Mouse (Mus musculus): ENCODE results near the gene Tgif2. TPM values are rescaled to one million over a fixed set of nuclear protein-coding genes. Genes with fewer than 3 reads are reported as not detected.
"Not testable (repeated sequence)": the region's sequence is repeated elsewhere in the genome, so short reads cannot be mapped to it uniquely, and the experiment has no call there.

Gene Tgif2
- polyA plus RNA-seq, 1 experiment from 2014 or later = 11.9 TPM

GRCm38 (mm10) chr2:156901344-156901743 lies 61.5 kb downstream of the Tgif2 start:
- Histone ChIP-seq H3K27me3 (ENCODE audit: control insufficient read depth, insufficient read depth, low read length) (no peaks in the 10 kb centered on the region), H3K4me2 (replicated peaks; ENCODE audit: low read depth) (no peak overlapping the region), H3K9ac (ENCODE audit: low read length) (no peak overlapping the region), H3K4me3 (ENCODE audit: low read depth, low read length) (no peak overlapping the region), H3K27ac (replicated peaks) (no peak overlapping the region), H3K4me1 (replicated peaks; ENCODE audit: control insufficient read depth, insufficient read depth) (no peaks in the 10 kb centered on the region), H3K36me3 (ENCODE audit: control insufficient read depth, insufficient read depth, low read length) (no peaks in the 10 kb centered on the region), H3K9me3 (ENCODE audit: control insufficient read depth, low read length) (no peaks in the 10 kb centered on the region)
- DNase-seq (ENCODE audit: low spot score) (no peak), ATAC-seq (ENCODE audit: low FRiP score, low TSS enrichment) (no peak)
- 88% methylated on average over 2 of the region's 2 CpGs for WGBS
- TF ChIP-seq CTCF (IDR thresholded peaks at IDR 0.05; ENCODE audit: low read depth) = no peak
- TF ChIP-seq EP300 (optimal IDR thresholded peaks at IDR 0.05) = no peak

- Histone ChIP-seq H3K9me3 (ENCODE audit: control insufficient read depth, low read length) (no peaks in the 10 kb centered on the region), H3K9ac (ENCODE audit: low read length) (no peak overlapping the region), H3K27me3 (ENCODE audit: control insufficient read depth, insufficient read depth, low read length) (no peaks in the 10 kb centered on the region), H3K36me3 (ENCODE audit: control insufficient read depth, insufficient read depth, low read length) (no peaks in the 10 kb centered on the region), H3K4me3 (ENCODE audit: low read depth, low read length) (no peak overlapping the region), H3K27ac (replicated peaks) (no peak overlapping the region), H3K4me1 (replicated peaks; ENCODE audit: control insufficient read depth, insufficient read depth) (no peaks in the 10 kb centered on the region), H3K4me2 (replicated peaks; ENCODE audit: low read depth) (no peak overlapping the region)
- ATAC-seq (ENCODE audit: low FRiP score, low TSS enrichment) (no peak), DNase-seq (ENCODE audit: low spot score) (no peak)
- WGBS = 67% methylated on average over 6 of the region's 6 CpGs
- TF ChIP-seq EP300 (optimal IDR thresholded peaks at IDR 0.05) (no peak), CTCF (IDR thresholded peaks at IDR 0.05; ENCODE audit: low read depth) (no peak)
These were observed 62.1 kb downstream of the Tgif2 start for GRCm38 (mm10) chr2:156901883-156902282.

- DNase-seq (ENCODE audit: low spot score) = not testable (repeated sequence)
These were observed 62.6 kb downstream of the Tgif2 start for GRCm38 (mm10) chr2:156902411-156902810.

GRCm38 (mm10) chr2:156903367-156903766 lies 63.6 kb downstream of the Tgif2 start:
- TF ChIP-seq EP300 (optimal IDR thresholded peaks at IDR 0.05) = no peak
- TF ChIP-seq CTCF (IDR thresholded peaks at IDR 0.05; ENCODE audit: low read depth) = peak; percentile 59
- DNase-seq (ENCODE audit: low spot score) (no peak), ATAC-seq (ENCODE audit: low FRiP score, low TSS enrichment) (no peak)
- Histone ChIP-seq H3K27ac (replicated peaks) (no peak overlapping the region), H3K36me3 (ENCODE audit: control insufficient read depth, insufficient read depth, low read length) (no peaks in the 10 kb centered on the region), H3K4me1 (replicated peaks; ENCODE audit: control insufficient read depth, insufficient read depth) (no peaks in the 10 kb centered on the region), H3K4me2 (replicated peaks; ENCODE audit: low read depth) (no peak overlapping the region), H3K9me3 (ENCODE audit: control insufficient read depth, low read length) (no peaks in the 10 kb centered on the region), H3K27me3 (ENCODE audit: control insufficient read depth, insufficient read depth, low read length) (no peaks in the 10 kb centered on the region), H3K9ac (ENCODE audit: low read length) (no peak overlapping the region), H3K4me3 (ENCODE audit: low read depth, low read length) (no peak overlapping the region)
- WGBS = 34% methylated on average over 2 of the region's 2 CpGs

More at GRCm38 (mm10) chr2:156902411-156902810, 62.6 kb downstream of the Tgif2 start:
- H3K27ac ChIP-seq (replicated peaks); H3K4me3 ChIP-seq (ENCODE audit: low read depth, low read length); H3K36me3 ChIP-seq (ENCODE audit: control insufficient read depth, insufficient read depth, low read length); H3K27me3 ChIP-seq (ENCODE audit: control insufficient read depth, insufficient read depth, low read length); H3K9me3 ChIP-seq (ENCODE audit: control insufficient read depth, low read length); H3K4me2 ChIP-seq (replicated peaks; ENCODE audit: low read depth); ATAC-seq (ENCODE audit: low FRiP score, low TSS enrichment); H3K9ac ChIP-seq (ENCODE audit: low read length); H3K4me1 ChIP-seq (replicated peaks; ENCODE audit: control insufficient read depth, insufficient read depth): not testable (repeated sequence)
- WGBS = 64% methylated on average over 4 of the region's 4 CpGs

Other genes with a start within 250 kb of the Tgif2 start
- gene Dlgap4, start 226.3 kb upstream of the Tgif2 start, polyA plus RNA-seq (2015; fragmentation: Nextera tagmentation; extraction: Ambion mirVana) = 50.7 and 59.0 TPM in 2 replicates
- 2,268 and 2,333 TPM in 2 replicates for gene Myl9, start 64.6 kb upstream of the Tgif2 start, polyA plus RNA-seq (2015; fragmentation: Nextera tagmentation; extraction: Ambion mirVana)
- 2.4 and 2.7 TPM in 2 replicates for gene 4930518I15Rik, start 17.9 kb downstream of the Tgif2 start, polyA plus RNA-seq (2015; fragmentation: Nextera tagmentation; extraction: Ambion mirVana)
- 221 and 227 TPM in 2 replicates for gene Rab5if, start 23.1 kb downstream of the Tgif2 start, polyA plus RNA-seq (2015; fragmentation: Nextera tagmentation; extraction: Ambion mirVana)
- gene Sla2, start 47.2 kb downstream of the Tgif2 start, polyA plus RNA-seq (2015; fragmentation: Nextera tagmentation; extraction: Ambion mirVana) = 0.10 and 0.17 TPM in 2 replicates
- gene Ndrg3, start 152.0 kb downstream of the Tgif2 start, polyA plus RNA-seq (2015; fragmentation: Nextera tagmentation; extraction: Ambion mirVana) = 21.1 and 22.4 TPM in 2 replicates
- 7.9 and 8.6 TPM in 2 replicates for gene Dsn1, start 167.1 kb downstream of the Tgif2 start, polyA plus RNA-seq (2015; fragmentation: Nextera tagmentation; extraction: Ambion mirVana)
- 0.65 and 0.86 TPM in 2 replicates for gene Soga1, start 239.2 kb downstream of the Tgif2 start, polyA plus RNA-seq (2015; fragmentation: Nextera tagmentation; extraction: Ambion mirVana)
- not detected in 2 replicates for gene Tldc2, start 247.0 kb downstream of the Tgif2 start, polyA plus RNA-seq (2015; fragmentation: Nextera tagmentation; extraction: Ambion mirVana)

All from stomach, postnatal 0 days (tissue).